Mouse (Mus musculus): ENCODE results near the gene Tex13a.

The Tex13a gene

GRCm38 (mm10) chrX:138209480-138209879, at the start of gene Tex13a:
TSS of gene Tex13a (minus strand) at chrX:138209580.
- DNase-seq (ENCODE audit: low spot score): no peak

- no peak for DNase-seq (ENCODE audit: low spot score)
These were observed 25.2 kb upstream of the Tex13a start for GRCm38 (mm10) chrX:138234626-138235025.

GRCm38 (mm10) chrX:138170146-138170545, 39.2 kb downstream of the Tex13a start:
- no peak for DNase-seq (ENCODE audit: low spot score)

All from ovary, postnatal 36 days (tissue).